Mouse (Mus musculus) gastrocnemius, postnatal 25 days (tissue): Measurements from ENCODE around the gene Acp4. TPM values are rescaled to one million over a fixed set of nuclear protein-coding genes. Genes with fewer than 3 reads are reported as not detected.

Source experiments
- total RNA-seq, 2 experiments: library from RNA; stranded (reverse); gene quantifications; 1 replicate in 1 of 2; 2 replicates in 1 of 2; pipeline ENCODE4 v1.2.3; 2021

Gene Acp4
- total RNA-seq, 2 experiments from 2014 or later = not detected

Other genes starting within 250 kb of the Acp4 start
- gene Klk1b26, start 245.2 kb downstream of the Acp4 start, total RNA-seq = under 1 TPM; 0.19 to 0.26 TPM
- gene Klk1b27, start 205.1 kb downstream of the Acp4 start, total RNA-seq = not detected
- gene Klk1b21, start 155.1 kb downstream of the Acp4 start, total RNA-seq = not detected
- not detected for gene Klk1b22, start 144.7 kb downstream of the Acp4 start, total RNA-seq
- not detected for gene Klk1b16, start 120.6 kb downstream of the Acp4 start, total RNA-seq
- gene Klk1b24, start 69.1 kb downstream of the Acp4 start, total RNA-seq = not detected
- not detected for gene Klk1b3, start 59.2 kb downstream of the Acp4 start, total RNA-seq
- gene Klk1b4, start 49.9 kb downstream of the Acp4 start, total RNA-seq = not detected
- not detected for gene Klk1b5, start 41.4 kb downstream of the Acp4 start, total RNA-seq
- not detected for gene Klk1, start 32.0 kb downstream of the Acp4 start, total RNA-seq
- not detected for gene Gm36864, start 21.2 kb downstream of the Acp4 start, total RNA-seq
- gene 1700028J19Rik, start 10.7 kb downstream of the Acp4 start, total RNA-seq = under 1 TPM; 0.36 to 0.43 TPM
- gene 2410002F23Rik, start 10.7 kb downstream of the Acp4 start, total RNA-seq = 1 to 10 TPM; 6.1 to 8.0 TPM
- gene Gm15517, start 4.1 kb upstream of the Acp4 start, total RNA-seq = not detected
- 1 to 10 TPM; 1.9 to 2.6 TPM for gene Clec11a, start 49.5 kb upstream of the Acp4 start, total RNA-seq
- under 1 TPM; 0.49 to 0.54 TPM for gene Shank1, start 52.9 kb upstream of the Acp4 start, total RNA-seq
- gene Syt3, start 126.7 kb upstream of the Acp4 start, total RNA-seq = 1 to 10 TPM; 1.1 to 1.8 TPM
- gene 1700008O03Rik, start 128.4 kb upstream of the Acp4 start, total RNA-seq = not detected
- gene Lrrc4b, start 171.6 kb upstream of the Acp4 start, total RNA-seq = under 1 TPM; 0.24 to 0.43 TPM
- gene Aspdh, start 208.0 kb upstream of the Acp4 start, total RNA-seq = not detected
- gene Josd2, start 210.6 kb upstream of the Acp4 start, total RNA-seq = 10 to 100 TPM; 62.8 to 69.1 TPM
- gene Emc10, start 239.2 kb upstream of the Acp4 start, total RNA-seq = 10 to 100 TPM; 41.4 to 53.2 TPM
- 1 to 10 TPM; 2.5 to 2.9 TPM for gene Fam71e1, start 239.2 kb upstream of the Acp4 start, total RNA-seq